Mouse (Mus musculus) ES-Bruce4 (cell line): ENCODE data around the gene Lrrc28. TPM values are rescaled to one million over a fixed set of nuclear protein-coding genes. Genes with fewer than 3 reads are reported as not detected.

Experiments
- H3K27ac ChIP-seq: 2 replicates; pipeline ENCODE4 v1.5.1; 2012; ENCODE audit warnings: low read length, inconsistent platforms; ENCODE audit not compliant: insufficient read depth
- H3K27me3 ChIP-seq: 2 replicates; pipeline ENCODE4 v1.6.1; 2012; ENCODE audit warnings: mild to moderate bottlenecking, low read length, inconsistent platforms; ENCODE audit not compliant: control insufficient read depth, poor library complexity, insufficient read depth, severe bottlenecking
- H3K36me3 ChIP-seq: 2 replicates; pipeline ENCODE4 v1.6.1; 2012; ENCODE audit warnings: inconsistent platforms, mild to moderate bottlenecking, low read length, moderate library complexity; ENCODE audit not compliant: control insufficient read depth, poor library complexity, insufficient read depth, severe bottlenecking
- H3K4me1 ChIP-seq: one replicate; pipeline ENCODE4 v1.8.1; 2011; ENCODE audit warnings: low read length; ENCODE audit not compliant: control insufficient read depth, insufficient read depth
- H3K4me3 ChIP-seq: 2 replicates; pipeline ENCODE4 v1.5.1; 2011; ENCODE audit warnings: low read depth, mild to moderate bottlenecking, low read length
- H3K9ac ChIP-seq: 2 replicates; pipeline ENCODE4 v1.6.1; 2012; ENCODE audit warnings: low read depth, mild to moderate bottlenecking, inconsistent platforms; ENCODE audit not compliant: poor library complexity, severe bottlenecking
- H3K9me3 ChIP-seq: replicated peaks from 2 replicates; pipeline ENCODE4 v1.6.1; 2012; ENCODE audit warnings: mild to moderate bottlenecking, low read length, inconsistent platforms; ENCODE audit not compliant: control insufficient read depth, poor library complexity, insufficient read depth, severe bottlenecking
- CTCF ChIP-seq: IDR thresholded peaks from one replicate; pipeline ENCODE4 v1.8.1; 2011; ENCODE audit warnings: low read depth, low read length
- EP300 ChIP-seq: IDR thresholded peaks from 2 replicates; pipeline ENCODE4 v1.6.1; 2011; ENCODE audit warnings: low read depth, low read length; ENCODE audit not compliant: insufficient read depth
- POLR2A ChIP-seq: IDR thresholded peaks from one replicate; pipeline ENCODE4 v1.8.1; 2011; ENCODE audit warnings: low read length; ENCODE audit not compliant: insufficient read depth
- polyA plus RNA-seq: library from polyadenylated mRNA; stranded (reverse); fragments of >200 nt; gene quantifications from 2 replicates; pipeline ENCODE4 v1.2.4, GENCODE M21; 2011; ENCODE audit warnings: low read depth; ENCODE audit not compliant: missing spikeins, insufficient read depth, insufficient read length

Lrrc28 gene
- polyA plus RNA-seq, 1 experiment: 34.5 TPM

DNA sequence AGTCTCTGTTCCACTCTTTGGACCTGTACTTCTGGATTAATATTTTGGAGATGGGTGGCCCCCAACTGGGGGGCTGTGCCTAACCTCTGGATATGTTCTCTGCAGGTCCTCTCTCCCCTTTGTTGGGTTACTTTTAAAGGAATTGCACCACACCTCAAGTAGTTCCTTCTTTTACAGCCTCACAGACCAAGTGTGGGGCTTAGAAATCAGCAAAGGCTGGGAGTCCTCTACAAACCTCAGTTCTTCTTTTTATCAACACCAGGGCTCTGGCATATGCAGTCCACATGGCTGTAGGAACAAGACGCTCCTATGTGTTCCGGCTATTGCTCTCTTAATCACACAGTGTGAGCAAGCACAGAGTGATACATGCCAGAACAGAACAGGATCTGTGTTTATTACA lies 93.8 kb downstream of the Lrrc28 start:
- no peak overlapping the region for H3K4me3 ChIP-seq
- H3K27me3 ChIP-seq: no peaks in the 10 kb centered on the region
- no peak overlapping the region for H3K9ac ChIP-seq
- no peaks in the 10 kb centered on the region for H3K9me3 ChIP-seq
- no peaks in the 10 kb centered on the region for H3K4me1 ChIP-seq
- no peaks in the 10 kb centered on the region for H3K36me3 ChIP-seq
- H3K27ac ChIP-seq: no peak overlapping the region
- TF ChIP-seq POLR2A (no peak), CTCF (no peak), EP300 (no peak)

DNA sequence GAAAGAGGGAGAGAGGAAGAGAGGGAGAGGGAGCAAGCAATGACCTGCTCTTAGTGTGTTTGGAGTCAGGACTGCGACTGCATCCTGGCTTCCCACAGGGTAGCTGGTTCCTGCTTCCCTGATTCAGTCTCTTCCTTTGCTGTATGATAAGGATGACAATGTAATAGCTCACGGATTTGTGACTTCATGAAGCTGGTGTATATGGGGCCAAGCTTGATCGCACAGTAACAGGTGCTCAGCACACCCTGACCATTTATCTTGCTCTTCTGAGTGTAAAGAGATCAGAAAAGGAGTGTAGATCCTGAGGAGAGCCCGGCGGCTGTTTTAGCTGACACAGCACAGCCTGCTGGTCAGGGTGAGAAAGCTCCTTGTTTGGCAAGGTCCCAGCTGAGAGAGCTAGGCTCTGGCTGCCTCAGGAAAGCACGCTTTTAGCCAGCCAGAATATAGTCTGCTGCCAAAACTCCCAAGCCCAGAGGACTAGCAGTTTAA lies 96.0 kb downstream of the Lrrc28 start:
- Histone ChIP-seq H3K4me3 (no peak overlapping the region), H3K9me3 (no peaks in the 10 kb centered on the region)

DNA sequence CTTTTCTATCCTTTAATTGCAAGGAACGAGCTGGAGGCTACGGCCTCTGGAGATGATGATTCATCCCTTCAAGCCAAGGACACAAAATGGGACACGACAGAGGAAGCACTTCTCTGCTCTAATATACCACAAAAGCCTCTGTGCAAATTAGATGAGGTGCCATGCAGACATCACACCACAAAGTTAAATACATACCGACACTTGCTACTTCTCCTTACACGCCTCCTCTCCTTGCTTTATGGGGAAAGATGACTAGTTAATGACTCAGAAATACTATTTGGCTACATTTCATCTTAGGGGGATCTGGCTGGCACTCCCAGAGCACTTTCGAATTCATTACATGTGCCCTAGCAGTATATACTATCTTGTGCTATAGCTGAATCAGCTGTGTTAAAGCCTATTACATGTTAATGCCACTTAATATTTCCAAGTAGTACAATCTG lies 96.4 kb downstream of the Lrrc28 start:
- Histone ChIP-seq H3K4me1 (no peaks in the 10 kb centered on the region), H3K36me3 (no peaks in the 10 kb centered on the region; the same call in 1 of the 2 replicates), H3K9ac (no peak overlapping the region), H3K27me3 (no peaks in the 10 kb centered on the region), H3K4me3 (no peak overlapping the region), H3K27ac (no peak overlapping the region), H3K9me3 (no peaks in the 10 kb centered on the region)
- TF ChIP-seq POLR2A (no peak), EP300 (no peak), CTCF (no peak)

More for the DNA sequence above, 96.0 kb downstream of the Lrrc28 start:
- no peak overlapping the region for H3K9ac ChIP-seq
- H3K27me3 ChIP-seq: no peaks in the 10 kb centered on the region
- no peaks in the 10 kb centered on the region for H3K4me1 ChIP-seq
- H3K36me3 ChIP-seq: no peaks in the 10 kb centered on the region; the same call in 1 of the 2 replicates
- no peak overlapping the region for H3K27ac ChIP-seq
- no peak for TF ChIP-seq POLR2A
- TF ChIP-seq CTCF: peak; percentile 47

DNA sequence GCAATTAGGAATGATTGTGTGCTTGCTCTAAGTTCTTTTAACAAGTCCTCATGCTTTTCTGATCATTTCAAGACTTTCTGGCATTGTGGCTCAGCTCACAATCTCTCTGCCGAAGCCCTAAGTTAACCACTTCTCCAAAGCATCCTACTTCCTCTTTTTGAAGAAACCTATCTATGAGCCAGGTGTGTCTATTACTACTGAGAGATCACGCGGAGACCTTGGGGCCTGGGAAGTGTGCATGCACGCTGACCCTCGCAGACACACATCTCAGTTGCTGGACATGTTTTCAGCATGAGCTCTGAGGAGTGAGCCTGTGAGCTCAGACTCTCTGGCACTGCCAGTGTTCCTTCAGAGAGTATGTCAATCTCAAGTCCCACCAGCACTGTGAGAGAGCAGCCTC lies 98.8 kb downstream of the Lrrc28 start:
- Histone ChIP-seq H3K27me3 (no peaks in the 10 kb centered on the region), H3K4me1 (no peaks in the 10 kb centered on the region), H3K36me3 (no peaks in the 10 kb centered on the region; the same call in 1 of the 2 replicates), H3K4me3 (no peak overlapping the region), H3K9ac (no peak overlapping the region), H3K9me3 (no peaks in the 10 kb centered on the region), H3K27ac (no peak overlapping the region)
- TF ChIP-seq CTCF (no peak), EP300 (no peak), POLR2A (no peak)

DNA sequence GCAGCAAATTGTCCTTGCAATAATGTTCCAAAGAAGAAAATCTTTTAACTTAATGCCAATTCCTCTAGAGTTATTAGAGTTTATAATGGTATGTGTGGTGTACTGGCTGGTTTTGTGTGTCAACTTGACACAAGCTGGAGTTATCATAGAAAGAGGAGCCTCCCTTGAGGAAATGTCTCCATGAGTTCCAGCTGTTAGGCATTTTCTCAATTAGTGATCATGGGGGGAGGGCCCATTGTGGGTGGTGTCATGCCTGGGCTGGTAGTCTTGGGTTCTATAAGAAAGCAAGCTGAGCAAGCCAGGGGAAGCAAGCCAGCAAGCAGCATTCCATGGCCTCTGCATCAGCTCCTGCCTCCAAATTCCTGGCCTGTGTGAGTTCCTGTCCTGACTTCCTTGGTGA lies 100.5 kb downstream of the Lrrc28 start:
- H3K9ac ChIP-seq: no peak overlapping the region
- no peaks in the 10 kb centered on the region for H3K27me3 ChIP-seq

DNA sequence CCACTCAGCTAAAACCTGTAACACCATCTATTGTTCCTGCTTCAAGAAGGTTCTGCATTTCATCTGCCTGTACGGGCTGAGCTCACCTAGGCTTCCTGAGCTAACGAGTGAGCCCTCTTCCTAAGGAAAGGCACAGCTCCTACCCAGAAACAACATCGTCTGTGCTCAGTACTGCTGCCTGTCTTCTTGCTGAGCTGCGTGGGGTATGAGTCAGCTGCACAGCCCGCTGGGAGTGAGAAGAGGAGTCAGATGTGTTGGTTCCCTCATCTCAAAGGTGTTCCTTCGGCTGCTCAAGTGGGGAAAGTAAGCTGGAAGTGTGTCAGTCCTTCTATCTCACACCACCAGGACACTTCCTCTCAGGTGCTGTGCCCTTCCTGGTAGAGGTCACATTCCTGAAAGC lies 101.4 kb downstream of the Lrrc28 start:
- H3K9ac ChIP-seq: no peak overlapping the region
- H3K4me3 ChIP-seq: no peak overlapping the region
- H3K27ac ChIP-seq: no peak overlapping the region
- H3K36me3 ChIP-seq: no peaks in the 10 kb centered on the region; the same call in 1 of the 2 replicates
- TF ChIP-seq CTCF (no peak), POLR2A (no peak), EP300 (no peak)
- H3K4me1 ChIP-seq: no peaks in the 10 kb centered on the region
- no peaks in the 10 kb centered on the region for H3K27me3 ChIP-seq
- no peaks in the 10 kb centered on the region for H3K9me3 ChIP-seq

More for the DNA sequence above, 100.5 kb downstream of the Lrrc28 start:
- H3K4me3 ChIP-seq: no peak overlapping the region
- H3K36me3 ChIP-seq: no peaks in the 10 kb centered on the region; the same call in 1 of the 2 replicates
- H3K27ac ChIP-seq: no peak overlapping the region
- no peaks in the 10 kb centered on the region for H3K9me3 ChIP-seq
- TF ChIP-seq CTCF (no peak), EP300 (no peak), POLR2A (no peak)
- H3K4me1 ChIP-seq: no peaks in the 10 kb centered on the region
